Mouse (Mus musculus) megakaryocyte, adult 5-6 weeks (primary cell): ENCODE results near the gene Prr29. TPM values are rescaled to one million over a fixed set of nuclear protein-coding genes. Genes with fewer than 3 reads are reported as not detected.
"Not testable (repeated sequence)": the region's sequence is repeated elsewhere in the genome, so short reads cannot be mapped to it uniquely, and the experiment has no call there.

Experiments
- ATAC-seq: 2 replicates; pipeline ENCODE4 v1.8.0; 2016; ENCODE audit warnings: mild to moderate bottlenecking, inconsistent platforms; ENCODE audit not compliant: poor library complexity, severe bottlenecking
- total RNA-seq, 2 experiments: library from RNA; stranded (forward) in 1 of 2; stranded (reverse) in 1 of 2; fragments of 153-499, 151-499 nt in 1 of 2; fragments of 221-1000, 200-1000 nt in 1 of 2; gene quantifications; 2 replicates each; pipeline versions ENCODE4 v1.2.3 to v1.2.4; 2015 to 2017

Prr29 gene
- total RNA-seq (2015): not detected in 2 replicates
- not detected in 2 replicates for total RNA-seq (2017)

DNA sequence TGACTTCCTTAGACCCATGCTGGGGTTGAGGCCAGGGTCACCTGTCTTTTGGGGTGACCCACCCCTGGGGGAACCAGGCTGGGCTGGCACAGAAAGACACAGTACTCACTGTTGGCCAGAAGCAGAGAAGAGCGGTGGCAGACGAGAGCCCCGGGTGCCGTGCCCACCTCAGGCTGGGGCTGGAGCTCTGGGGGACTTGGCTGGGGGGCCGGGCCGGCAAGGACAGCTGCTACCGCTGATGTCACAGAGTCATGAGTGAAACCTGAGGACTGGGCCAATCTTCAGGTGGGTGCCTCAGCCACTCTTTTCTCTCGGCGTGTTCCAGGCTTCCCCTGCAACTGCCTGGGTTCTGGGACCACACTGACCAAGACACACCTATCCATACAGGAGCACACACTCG lies at the start of gene Prr29:
Prr29 (plus strand) TSS at position 107 of the 400 bp plus-strand sequence.
- no peak for ATAC-seq

- no peak for ATAC-seq
Measured at GRCm38 (mm10) chr11:106316416-106316815, 48.9 kb upstream of the Prr29 start.

DNA sequence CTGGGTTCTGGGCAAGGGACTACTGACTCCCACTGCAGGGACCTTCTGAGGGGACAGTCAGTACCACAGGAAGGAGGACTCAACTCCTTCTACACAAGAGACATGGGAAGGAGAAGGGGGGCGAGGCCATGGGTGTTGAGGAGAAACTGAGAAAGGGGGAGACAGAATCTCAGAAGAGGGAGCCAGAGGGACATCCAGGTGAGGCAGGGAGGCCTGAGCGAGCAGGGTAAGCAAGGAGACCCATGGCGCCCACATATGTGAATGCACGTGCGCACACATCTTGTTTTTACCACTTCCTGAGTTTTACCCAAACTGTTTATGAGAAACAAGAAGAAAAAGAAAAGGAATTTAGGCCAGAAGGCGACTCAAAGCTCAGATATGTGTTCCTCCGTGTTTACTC lies 47.5 kb upstream of the Prr29 start:
- ATAC-seq: no peak

- ATAC-seq: peak; percentile 78
Measured at GRCm38 (mm10) chr11:106318406-106319366, 46.6 kb upstream of the Prr29 start.

- no peak for ATAC-seq
Measured at GRCm38 (mm10) chr11:106324858-106325257, 40.4 kb upstream of the Prr29 start.

- ATAC-seq: peak; percentile 58
Measured at GRCm38 (mm10) chr11:106325566-106326206, 39.6 kb upstream of the Prr29 start.

GRCm38 (mm10) chr11:106326475-106326874 lies 38.8 kb upstream of the Prr29 start:
- ATAC-seq: no peak

GRCm38 (mm10) chr11:106328521-106328920 lies 36.8 kb upstream of the Prr29 start:
- ATAC-seq: no peak

DNA sequence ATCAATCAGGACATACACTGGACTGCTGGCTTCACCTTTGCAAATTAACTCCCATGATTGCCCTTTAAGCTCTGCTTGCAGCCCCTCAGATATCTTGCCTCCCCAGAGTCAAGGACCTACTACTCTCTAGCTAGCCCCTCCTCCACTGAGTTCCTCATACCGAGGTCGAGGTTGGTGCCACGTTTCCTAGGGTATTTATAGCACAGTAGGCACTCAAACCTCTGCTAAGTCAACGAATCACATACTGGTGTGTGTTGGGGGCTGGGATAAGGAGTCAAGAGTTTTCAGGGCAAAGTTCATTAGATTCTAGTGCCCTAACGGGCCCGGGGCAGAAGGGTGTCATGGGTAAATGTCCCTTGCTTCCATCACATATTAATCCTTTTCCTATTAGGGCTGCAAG lies 36.1 kb upstream of the Prr29 start:
- 0 out of 2 replicates have a peak, but pooled peaks have one; percentile 25 for ATAC-seq

GRCm38 (mm10) chr11:106329682-106330081 lies 35.6 kb upstream of the Prr29 start:
- peak; percentile 52; the same call in 1 of the 2 replicates for ATAC-seq

- no peak for ATAC-seq
Measured at GRCm38 (mm10) chr11:106332458-106332857, 32.8 kb upstream of the Prr29 start.

GRCm38 (mm10) chr11:106334066-106334465 lies 31.2 kb upstream of the Prr29 start:
- ATAC-seq: no peak

GRCm38 (mm10) chr11:106338029-106338428 lies 27.2 kb upstream of the Prr29 start:
- ATAC-seq: no peak

DNA sequence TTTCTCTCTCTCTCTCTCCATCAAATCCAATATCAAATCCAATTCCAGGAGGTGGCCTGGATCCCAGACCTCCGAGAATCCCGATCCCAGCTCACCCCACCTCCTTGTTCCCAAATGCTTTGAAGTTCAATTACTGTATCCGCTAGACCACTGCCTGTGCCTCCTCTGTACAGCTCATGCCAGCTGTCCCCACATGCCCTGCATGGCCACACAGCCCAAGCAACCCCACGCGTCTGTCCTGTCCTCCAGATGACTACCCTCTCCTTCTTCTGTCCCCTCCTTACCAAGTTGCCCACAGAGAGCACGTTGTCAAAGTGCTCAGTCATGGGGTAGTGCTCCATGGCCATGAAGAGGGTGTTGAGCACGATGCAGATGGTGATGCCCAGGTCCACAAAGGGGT lies 26.4 kb upstream of the Prr29 start:
- no peak for ATAC-seq

DNA sequence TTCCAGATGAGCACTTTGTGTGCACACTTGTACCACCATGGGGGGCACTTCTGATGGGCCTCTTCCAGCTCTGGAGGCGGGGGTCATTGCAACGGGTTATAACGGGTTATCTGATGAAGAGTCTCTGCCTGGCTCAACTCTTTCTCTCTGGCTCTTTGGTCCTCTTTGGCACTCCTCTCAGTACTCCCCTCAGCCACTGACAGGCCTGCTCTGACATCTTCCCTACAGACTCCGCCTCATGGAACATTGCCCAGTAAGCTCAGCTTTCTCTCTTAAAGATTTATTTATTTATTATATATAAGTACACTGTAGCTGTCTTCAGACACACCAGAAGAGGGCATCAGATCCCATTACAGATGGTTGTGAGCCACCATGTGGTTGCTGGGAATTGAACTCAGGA lies 25.9 kb upstream of the Prr29 start:
- not testable (repeated sequence) for ATAC-seq

- no peak for ATAC-seq
Measured at GRCm38 (mm10) chr11:106340990-106341520, 24.2 kb upstream of the Prr29 start.

- no peak for ATAC-seq
Measured at GRCm38 (mm10) chr11:106344910-106345309, 20.4 kb upstream of the Prr29 start.

- ATAC-seq: no peak
Measured at GRCm38 (mm10) chr11:106349772-106350171, 15.5 kb upstream of the Prr29 start.

DNA sequence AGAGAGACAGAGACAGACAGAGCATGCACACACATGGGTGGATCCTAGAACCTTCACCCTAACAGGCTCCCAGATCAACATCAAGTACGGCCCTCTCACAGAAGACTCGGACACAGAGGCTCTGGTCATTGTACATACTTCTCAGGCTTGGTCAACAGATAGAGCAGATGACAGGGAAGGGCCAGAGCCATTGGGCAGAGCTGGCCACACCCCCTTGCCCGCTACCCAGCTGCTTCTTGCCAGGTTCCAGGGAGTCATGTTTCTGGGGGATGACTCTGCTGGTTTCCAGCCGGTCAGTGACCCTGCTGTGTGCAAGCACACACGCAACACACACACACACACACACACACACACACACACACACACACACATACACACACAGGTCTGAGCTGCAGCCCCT lies 14.4 kb upstream of the Prr29 start:
- ATAC-seq: no peak

DNA sequence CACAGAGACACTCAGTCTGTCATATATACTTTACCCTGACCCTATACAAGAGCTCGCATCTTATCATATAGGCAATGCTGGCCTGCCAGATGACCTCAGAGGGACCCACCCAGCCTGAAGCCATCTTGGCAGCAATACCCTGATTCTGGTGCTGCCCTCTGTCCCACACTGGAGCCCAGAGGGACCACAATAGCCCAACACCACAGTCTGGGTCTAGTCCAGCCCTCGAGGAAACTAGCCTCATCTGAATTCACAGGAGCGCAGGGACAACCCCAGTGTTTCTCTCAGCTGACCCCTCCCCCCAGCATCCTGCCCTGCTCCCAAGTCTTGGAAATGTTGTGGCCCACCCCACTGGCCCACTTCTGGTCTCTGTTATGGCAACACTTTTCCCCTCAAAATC lies 14.0 kb upstream of the Prr29 start:
- ATAC-seq: no peak

- ATAC-seq: no peak
Measured at GRCm38 (mm10) chr11:106351941-106352340, 13.3 kb upstream of the Prr29 start.

GRCm38 (mm10) chr11:106353188-106353587 lies 12.1 kb upstream of the Prr29 start, which contains the start of gene Scn4a:
Scn4a (minus strand) TSS chr11:106353288.
- no peak for ATAC-seq
